Mouse (Mus musculus): ENCODE measurements around the gene Psmb9.
A peak's percentile ranks its signal among the peaks of the same experiment; 100 is the strongest.
"Not testable (repeated sequence)": the region's sequence is repeated elsewhere in the genome, so short reads cannot be mapped to it uniquely, and the experiment has no call there.

Psmb9 gene

GRCm38 (mm10) chr17:34187261-34187916, at the start of gene Psmb9, which contains the start of gene Tap1:
Psmb9 (minus strand) TSS chr17:34187764.
Tap1 (plus strand) TSS chr17:34187553.
- peak; percentile 91 to 95 for DNase-seq

- DNase-seq = no peak
Observed at GRCm38 (mm10) chr17:34236691-34237090, 49.1 kb upstream of the Psmb9 start.

GRCm38 (mm10) chr17:34234926-34235325, 47.4 kb upstream of the Psmb9 start:
- DNase-seq = peak; percentile 64 to 75

- DNase-seq = not testable (repeated sequence)
Observed at GRCm38 (mm10) chr17:34232021-34232420, 44.5 kb upstream of the Psmb9 start.

GRCm38 (mm10) chr17:34230971-34231370, 43.4 kb upstream of the Psmb9 start:
- not testable (repeated sequence) for DNase-seq

GRCm38 (mm10) chr17:34225911-34226310, 38.3 kb upstream of the Psmb9 start:
- DNase-seq = not testable (repeated sequence)

GRCm38 (mm10) chr17:34225426-34225825, 37.9 kb upstream of the Psmb9 start:
- DNase-seq = no peak

GRCm38 (mm10) chr17:34224816-34225215, 37.3 kb upstream of the Psmb9 start:
- DNase-seq = no peak

- DNase-seq = not testable (repeated sequence)
Observed at GRCm38 (mm10) chr17:34220401-34220800, 32.8 kb upstream of the Psmb9 start.

- not testable (repeated sequence) for DNase-seq
Observed at GRCm38 (mm10) chr17:34219801-34220200, 32.2 kb upstream of the Psmb9 start.

- peak in 1 of 2 experiments; percentile 40 for DNase-seq
Observed at GRCm38 (mm10) chr17:34219096-34219495, 31.5 kb upstream of the Psmb9 start.

- DNase-seq = peak in 1 of 2 experiments; percentile 11
Observed at GRCm38 (mm10) chr17:34218675-34219074, 31.1 kb upstream of the Psmb9 start.

GRCm38 (mm10) chr17:34217986-34218385, 30.4 kb upstream of the Psmb9 start:
- no peak for DNase-seq

GRCm38 (mm10) chr17:34217216-34217928, 29.8 kb upstream of the Psmb9 start:
- DNase-seq = no peak

GRCm38 (mm10) chr17:34215176-34215575, 27.6 kb upstream of the Psmb9 start:
- no peak for DNase-seq

GRCm38 (mm10) chr17:34213936-34214335, 26.4 kb upstream of the Psmb9 start:
- no peak for DNase-seq

- DNase-seq = no peak
Observed at GRCm38 (mm10) chr17:34211746-34212365, 24.3 kb upstream of the Psmb9 start.

GRCm38 (mm10) chr17:34210599-34210998, 23.0 kb upstream of the Psmb9 start:
- DNase-seq = no peak

- DNase-seq = no peak
Observed at GRCm38 (mm10) chr17:34209680-34210079, 22.1 kb upstream of the Psmb9 start.

- no peak for DNase-seq
Observed at GRCm38 (mm10) chr17:34208421-34208820, 20.9 kb upstream of the Psmb9 start.

GRCm38 (mm10) chr17:34207866-34208265, 20.3 kb upstream of the Psmb9 start:
- DNase-seq = no peak

- no peak for DNase-seq
Observed at GRCm38 (mm10) chr17:34207456-34207855, 19.9 kb upstream of the Psmb9 start.

- no peak for DNase-seq
Observed at GRCm38 (mm10) chr17:34206731-34207130, 19.2 kb upstream of the Psmb9 start.

- no peak for DNase-seq
Observed at GRCm38 (mm10) chr17:34205746-34206176, 18.2 kb upstream of the Psmb9 start.
